Mouse (Mus musculus): Measurements from ENCODE around the gene Tysnd1.

Tysnd1 gene

GRCm38 (mm10) chr10:61694870-61695670 is at the start of gene Tysnd1:
Gene Tysnd1 (plus strand): TSS chr10:61695514.
- DNase-seq (ENCODE audit: low spot score in 2 of 2), result peak; percentile 100

- no peak for DNase-seq (ENCODE audit: low spot score in 2 of 2)
Observed at GRCm38 (mm10) chr10:61646557-61646956, 48.8 kb upstream of the Tysnd1 start.

GRCm38 (mm10) chr10:61647790-61648736 is 47.3 kb upstream of the Tysnd1 start, which contains the start of gene Ppa1:
Gene Ppa1 (plus strand): TSS chr10:61648552.
- DNase-seq (ENCODE audit: low spot score in 2 of 2), result peak; percentile 91 to 92

- DNase-seq (ENCODE audit: low spot score in 2 of 2), result peak in 1 of 2 experiments; percentile 33
Observed at GRCm38 (mm10) chr10:61648737-61649645, 46.3 kb upstream of the Tysnd1 start.

- no peak for DNase-seq (ENCODE audit: low spot score in 2 of 2)
Observed at GRCm38 (mm10) chr10:61654105-61654504, 41.2 kb upstream of the Tysnd1 start.

- no peak for DNase-seq (ENCODE audit: low spot score in 2 of 2)
Observed at GRCm38 (mm10) chr10:61654691-61655090, 40.6 kb upstream of the Tysnd1 start.

GRCm38 (mm10) chr10:61655188-61655587 is 40.1 kb upstream of the Tysnd1 start:
- DNase-seq (ENCODE audit: low spot score in 2 of 2), result no peak

- no peak for DNase-seq (ENCODE audit: low spot score in 2 of 2)
Observed at GRCm38 (mm10) chr10:61656928-61657882, 38.1 kb upstream of the Tysnd1 start.

DNA sequence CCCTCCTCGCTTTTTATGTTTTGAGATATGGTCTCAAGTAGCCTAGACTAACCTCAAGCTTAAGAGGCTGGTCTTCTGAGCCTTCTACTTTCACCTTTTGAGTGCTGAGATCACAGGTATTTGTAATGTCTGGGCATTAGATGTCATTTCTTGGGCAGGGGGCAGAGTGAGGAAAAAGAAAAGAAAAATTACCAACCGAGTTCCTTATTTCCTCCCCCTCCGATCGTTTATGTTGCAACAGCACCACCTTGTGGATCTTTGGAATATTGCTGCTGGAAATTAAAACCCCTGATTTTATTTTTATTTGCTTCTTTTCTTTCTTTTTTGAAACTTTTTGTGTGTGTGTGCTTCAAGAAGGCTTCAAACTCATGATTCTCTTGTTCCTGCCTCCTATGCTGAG is 37.3 kb upstream of the Tysnd1 start:
- DNase-seq (ENCODE audit: low spot score in 2 of 2), result no peak

GRCm38 (mm10) chr10:61661887-61662286 is 33.4 kb upstream of the Tysnd1 start:
- DNase-seq (ENCODE audit: low spot score in 2 of 2), result no peak

- peak; percentile 66 to 71 for DNase-seq (ENCODE audit: low spot score in 2 of 2)
Observed at GRCm38 (mm10) chr10:61662391-61662988, 32.8 kb upstream of the Tysnd1 start.

- no peak for DNase-seq (ENCODE audit: low spot score in 2 of 2)
Observed at GRCm38 (mm10) chr10:61665111-61665510, 30.2 kb upstream of the Tysnd1 start.

- DNase-seq (ENCODE audit: low spot score in 2 of 2), result no peak
Observed at GRCm38 (mm10) chr10:61665651-61666050, 29.7 kb upstream of the Tysnd1 start.

GRCm38 (mm10) chr10:61669289-61669688 is 26.0 kb upstream of the Tysnd1 start:
- DNase-seq (ENCODE audit: low spot score in 2 of 2), result peak in 1 of 2 experiments; percentile 41

DNA sequence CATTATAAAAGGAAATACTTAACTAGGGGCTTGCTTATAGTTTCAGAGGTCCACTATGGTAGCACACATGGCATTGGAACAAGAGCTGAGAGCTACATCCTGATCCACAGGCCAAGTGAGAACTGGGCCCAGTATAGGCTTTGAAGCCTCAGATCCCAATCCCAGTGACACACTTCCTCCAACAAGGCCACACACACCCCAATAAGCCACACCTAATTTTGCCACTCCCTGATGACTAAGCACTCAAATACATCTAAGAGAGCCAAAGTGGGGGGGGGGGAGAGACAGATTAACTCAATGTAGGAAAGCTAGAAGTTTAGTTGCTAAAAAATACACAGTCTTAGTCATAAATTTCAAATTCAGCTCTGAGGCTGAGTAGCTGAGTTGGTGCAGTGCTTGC is 25.4 kb upstream of the Tysnd1 start:
- no peak for DNase-seq (ENCODE audit: low spot score in 2 of 2)

DNA sequence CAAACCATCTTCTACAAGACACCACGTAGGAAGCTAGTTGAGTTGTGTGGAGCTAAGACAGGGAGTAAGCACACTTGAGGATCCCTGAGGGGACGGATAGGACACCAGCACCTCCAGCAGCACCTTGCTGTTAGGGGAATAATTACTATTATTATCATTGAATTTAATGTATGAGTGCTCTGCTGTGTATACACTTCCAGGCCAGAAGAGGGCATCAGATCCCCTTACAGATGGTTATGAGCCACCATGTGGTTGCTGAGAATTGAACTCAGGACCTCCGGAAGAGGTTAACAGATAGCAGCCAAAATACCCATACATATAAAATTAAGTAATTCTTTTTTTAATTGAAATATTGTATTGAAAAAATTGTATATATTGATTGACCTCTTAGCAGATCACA is 24.6 kb upstream of the Tysnd1 start:
- no peak for DNase-seq (ENCODE audit: low spot score in 2 of 2)

- no peak for DNase-seq (ENCODE audit: low spot score in 2 of 2)
Observed at GRCm38 (mm10) chr10:61675935-61676334, 19.4 kb upstream of the Tysnd1 start.

DNA sequence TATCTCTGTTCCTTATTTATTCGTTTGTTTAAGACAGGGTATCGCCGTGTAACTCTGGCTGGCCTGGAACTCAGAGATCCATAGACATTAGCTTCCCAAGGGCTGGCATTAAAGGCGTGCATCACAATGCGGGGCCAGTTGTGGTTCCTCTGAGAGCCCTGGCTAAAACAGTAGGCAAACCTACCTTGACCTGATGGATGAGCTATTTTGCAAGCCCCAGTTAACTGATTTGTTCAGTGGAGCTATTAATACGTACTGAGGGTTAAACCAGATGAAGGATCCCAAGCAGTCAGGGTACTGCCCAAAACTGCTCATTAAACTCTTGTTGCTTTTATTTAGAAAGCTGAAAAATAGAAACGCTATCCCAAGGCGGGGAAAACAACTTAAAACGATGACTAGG is 15.8 kb upstream of the Tysnd1 start:
- DNase-seq (ENCODE audit: low spot score in 2 of 2), result no peak

- DNase-seq (ENCODE audit: low spot score in 2 of 2), result peak; percentile 99
Observed at GRCm38 (mm10) chr10:61680015-61680913, 15.1 kb upstream of the Tysnd1 start, which contains the start of gene Sar1a. Gene Sar1a (plus strand): TSS chr10:61680299.
